Mouse (Mus musculus): ENCODE measurements at regions not wholly inside any gene's neighbourhood (a gene's known extent, or its start where the extent isn't known, plus 50 kb on each side); places are given as distances from the start of the nearest gene placed in this dataset.

DNA sequence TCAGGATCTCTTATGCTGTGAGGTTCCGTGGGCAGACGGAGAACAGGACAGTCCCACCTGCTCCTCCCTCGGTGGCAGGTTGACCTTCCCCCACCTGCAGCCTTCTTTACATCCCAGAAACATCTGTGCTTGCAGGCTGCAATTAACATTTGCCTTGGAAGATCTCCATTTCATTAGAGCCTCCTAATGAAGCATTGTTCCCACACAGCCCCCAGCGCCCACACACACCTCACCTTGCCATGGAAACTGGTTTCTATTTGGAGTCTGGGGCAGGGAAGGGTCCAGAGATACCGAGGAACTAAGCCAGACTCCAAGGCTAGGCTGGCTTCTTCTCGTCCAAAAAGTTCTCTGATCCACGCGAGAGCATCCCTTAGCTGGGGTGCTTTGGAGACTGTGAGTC lies 56.6 kb upstream of the Rpl38 start:
- DNase-seq (ENCODE audit: low spot score in 2 of 2), result no peak

GRCm38 (mm10) chr11:114608009-114608408 lies 60.3 kb upstream of the Rpl38 start:
- no peak for DNase-seq (ENCODE audit: low spot score in 2 of 2)

GRCm38 (mm10) chr11:114603108-114603507 lies 65.2 kb upstream of the Rpl38 start:
- no peak for DNase-seq (ENCODE audit: low spot score in 2 of 2)

DNA sequence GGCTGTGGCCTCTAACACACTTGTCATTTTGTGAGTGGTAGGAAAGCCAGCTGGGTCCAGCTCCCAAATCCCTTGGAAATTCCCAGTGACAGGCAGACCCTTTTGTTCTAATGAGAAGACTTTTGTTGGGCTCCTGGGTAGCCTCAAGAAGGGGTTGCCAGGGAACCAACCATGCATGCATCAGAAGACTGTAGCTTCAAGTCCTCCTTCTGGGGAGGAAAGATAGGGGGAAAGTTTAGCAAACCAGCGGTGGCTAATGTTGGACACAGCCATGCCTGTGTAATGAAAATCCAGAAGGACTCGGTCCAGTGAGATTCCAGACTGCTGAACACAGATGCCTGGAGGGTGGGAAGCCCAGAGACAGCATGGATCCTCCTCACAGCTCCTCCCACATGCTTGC lies 71.1 kb upstream of the Rpl38 start:
- no peak for DNase-seq (ENCODE audit: low spot score in 2 of 2)

DNA sequence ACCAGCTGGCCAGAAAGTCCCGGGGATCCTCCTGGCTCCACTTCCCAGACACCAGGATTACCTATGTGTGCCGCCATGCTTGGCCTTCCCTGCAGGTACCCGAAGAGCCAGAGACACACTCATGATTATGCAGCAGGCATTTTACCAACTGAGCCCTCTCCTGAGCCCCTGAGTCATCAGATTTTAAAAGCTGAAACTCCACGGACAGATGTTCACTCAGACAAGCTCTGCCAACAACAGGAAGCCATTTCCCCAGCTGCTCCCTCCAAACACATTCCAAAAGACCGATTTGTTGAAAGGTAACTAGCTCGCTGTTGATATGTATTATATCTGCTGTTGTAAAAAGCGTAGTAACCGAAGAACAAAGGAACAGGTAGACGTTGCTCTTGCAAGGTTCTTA lies 75.4 kb upstream of the Rpl38 start:
- DNase-seq (ENCODE audit: low spot score in 2 of 2), result no peak

DNA sequence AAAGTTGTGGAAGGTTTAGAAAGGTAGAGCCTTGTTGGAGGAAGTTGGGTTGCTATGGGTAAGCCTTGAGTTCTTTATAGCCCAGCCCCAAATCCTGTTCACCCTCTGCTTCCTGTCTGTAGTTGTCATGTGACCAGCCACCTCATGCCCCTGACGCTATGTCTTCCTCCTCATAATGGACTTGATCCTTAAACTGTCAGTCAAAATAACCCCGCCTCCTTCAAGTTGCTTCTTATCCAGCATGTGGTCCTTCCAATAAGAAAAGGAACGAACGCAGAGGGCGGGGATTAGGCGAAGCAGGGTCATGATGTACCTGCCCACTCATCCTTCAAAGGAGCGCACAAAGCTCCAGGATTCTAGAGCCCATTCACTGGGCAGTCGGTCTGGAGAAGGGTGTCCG lies 79.8 kb upstream of the Rpl38 start:
- DNase-seq (ENCODE audit: low spot score in 2 of 2), result no peak

- no peak for DNase-seq (ENCODE audit: low spot score in 2 of 2)
These were observed 80.3 kb upstream of the Rpl38 start for GRCm38 (mm10) chr11:114587986-114588385.

DNA sequence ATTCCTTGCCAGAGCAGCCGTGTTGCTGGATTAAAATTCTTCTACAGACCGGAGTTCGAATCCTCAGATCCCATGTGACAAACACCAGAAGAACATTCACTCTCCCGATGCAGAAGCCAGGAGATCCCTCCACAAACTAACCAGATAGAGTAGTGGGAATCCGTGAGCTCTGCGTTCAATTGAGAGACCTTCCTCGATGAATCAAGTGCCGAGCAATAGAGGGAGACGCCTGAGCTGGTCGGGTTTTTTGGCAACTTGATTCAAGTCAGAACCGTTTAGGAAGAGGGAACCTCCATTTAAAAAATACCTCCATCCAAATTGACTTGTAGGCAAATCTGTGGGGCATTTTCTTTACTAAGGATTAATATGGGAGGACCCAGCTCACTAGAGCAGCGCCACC lies 81.9 kb upstream of the Rpl38 start:
- DNase-seq (ENCODE audit: low spot score in 2 of 2), result no peak

DNA sequence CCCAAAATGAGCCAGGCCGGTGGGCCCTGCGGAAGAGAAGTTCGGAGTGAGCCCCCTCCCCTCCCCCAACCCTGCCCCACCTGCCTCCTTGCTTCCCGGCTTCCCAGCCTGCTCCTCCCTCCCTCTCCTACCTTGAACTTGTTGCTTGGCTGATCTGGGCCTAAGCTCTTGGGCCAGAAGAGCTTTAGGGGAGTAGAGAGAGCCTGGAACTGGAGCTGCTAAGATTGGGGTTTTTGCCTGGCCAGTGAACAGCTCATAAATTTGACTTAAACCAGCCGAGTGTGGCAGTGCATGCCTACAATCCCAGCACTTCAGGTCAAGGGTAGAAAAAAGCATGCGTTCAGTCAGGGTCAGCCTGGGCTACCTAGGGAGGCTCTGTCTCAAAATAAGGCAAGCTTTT lies 83.5 kb upstream of the Rpl38 start:
- no peak for DNase-seq (ENCODE audit: low spot score in 2 of 2)

GRCm38 (mm10) chr11:114584146-114584545 lies 84.2 kb upstream of the Rpl38 start:
- no peak for DNase-seq (ENCODE audit: low spot score in 2 of 2)

DNA sequence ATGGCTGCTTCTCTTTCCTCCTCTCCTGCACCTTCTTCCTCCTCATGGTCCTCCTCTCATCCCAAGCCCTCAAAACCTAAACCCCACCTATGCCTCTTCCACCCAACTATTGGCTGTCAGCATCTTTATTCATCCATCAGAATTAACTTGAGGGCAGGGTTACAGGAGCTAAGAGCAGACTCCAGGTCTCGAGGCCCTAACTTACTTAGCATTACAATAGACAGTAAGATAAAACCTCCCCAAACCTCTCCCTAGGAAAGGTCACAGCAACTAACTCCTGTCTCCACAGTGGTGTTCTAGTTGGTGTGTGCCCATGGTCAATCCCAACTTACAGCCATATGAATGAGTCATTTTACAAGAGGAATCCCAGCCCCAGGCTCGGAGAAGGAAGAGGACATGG lies 88.3 kb upstream of the Rpl38 start:
- no peak for DNase-seq (ENCODE audit: low spot score in 2 of 2)

GRCm38 (mm10) chr11:114578551-114578950 lies 89.8 kb upstream of the Rpl38 start:
- DNase-seq (ENCODE audit: low spot score in 2 of 2), result no peak

DNA sequence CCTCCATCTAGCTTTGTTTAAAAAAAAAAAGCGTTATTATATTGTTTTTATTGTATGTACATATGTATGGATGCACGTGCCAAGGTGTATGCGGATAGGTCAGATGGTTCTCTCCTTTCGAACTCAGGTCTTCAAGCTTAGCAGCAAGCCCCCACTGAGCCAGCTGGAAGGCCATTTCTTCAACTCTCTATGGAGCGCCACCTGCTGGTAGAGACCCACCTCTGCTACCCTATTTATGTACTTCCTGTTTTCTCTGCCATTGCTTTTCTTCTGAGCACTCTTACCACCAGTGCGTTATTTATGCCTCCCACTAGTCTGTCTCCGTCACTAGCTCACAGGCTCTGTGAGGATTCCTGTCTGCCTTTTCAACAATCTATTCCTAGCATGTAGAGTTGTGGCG lies 91.5 kb upstream of the Rpl38 start:
- DNase-seq (ENCODE audit: low spot score in 2 of 2), result no peak

GRCm38 (mm10) chr11:114571144-114571869 lies 97.0 kb upstream of the Rpl38 start:
- no peak for DNase-seq (ENCODE audit: low spot score in 2 of 2)

GRCm38 (mm10) chr11:114570076-114570475 lies 98.2 kb upstream of the Rpl38 start:
- DNase-seq (ENCODE audit: low spot score in 2 of 2), result no peak

GRCm38 (mm10) chr11:114567814-114568800 lies 100.2 kb upstream of the Rpl38 start:
- no peak for DNase-seq (ENCODE audit: low spot score in 2 of 2)

- DNase-seq (ENCODE audit: low spot score in 2 of 2), result no peak
These were observed 101.1 kb upstream of the Rpl38 start for GRCm38 (mm10) chr11:114567045-114567780.

- no peak for DNase-seq (ENCODE audit: low spot score in 2 of 2)
These were observed 103.4 kb upstream of the Rpl38 start for GRCm38 (mm10) chr11:114564949-114565348.

GRCm38 (mm10) chr11:114563172-114563571 lies 105.2 kb upstream of the Rpl38 start:
- DNase-seq (ENCODE audit: low spot score in 2 of 2), result no peak

- DNase-seq (ENCODE audit: low spot score in 2 of 2), result no peak
These were observed 113.7 kb upstream of the Rpl38 start for GRCm38 (mm10) chr11:114554576-114554975.

DNA sequence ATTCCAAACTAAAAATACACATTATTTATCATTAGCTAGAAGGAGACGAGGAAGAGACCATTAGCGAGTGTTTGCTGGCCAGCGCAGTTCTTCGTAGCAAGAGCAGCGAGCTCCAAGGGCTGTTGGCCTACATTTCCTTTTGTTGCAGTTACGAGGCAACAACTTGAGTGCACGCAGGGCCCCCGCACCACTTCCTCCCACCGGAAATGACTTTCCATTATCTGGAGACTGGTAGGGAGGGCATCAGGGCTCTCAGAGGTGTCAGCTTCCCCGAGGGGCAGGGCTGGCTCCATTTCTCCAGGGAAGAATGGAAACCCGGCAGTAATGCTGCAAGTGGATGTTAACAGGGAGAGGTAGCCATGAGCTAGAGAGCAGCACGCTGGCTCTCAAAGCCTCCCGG lies 114.3 kb upstream of the Rpl38 start:
- no peak for DNase-seq (ENCODE audit: low spot score in 2 of 2)

DNA sequence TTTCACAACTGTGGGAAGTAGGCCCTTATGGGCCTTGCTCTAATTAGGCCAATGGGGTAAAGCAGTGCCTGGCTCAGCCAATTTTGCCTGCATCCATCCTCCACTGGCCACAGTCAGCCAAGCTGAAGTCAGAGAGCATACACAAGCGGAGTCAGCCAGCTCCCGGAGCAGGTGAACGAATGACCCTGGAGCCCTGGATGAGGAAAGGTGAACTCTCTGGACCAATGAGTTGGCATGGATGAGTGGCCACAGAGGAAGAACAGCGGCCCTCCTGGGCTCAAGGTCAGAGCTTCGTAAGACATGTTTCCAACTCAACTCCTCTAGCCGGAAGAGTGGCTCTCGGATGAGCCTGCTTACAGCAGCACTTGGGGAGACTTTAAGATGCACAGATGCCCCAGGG lies 116.1 kb upstream of the Rpl38 start:
- no peak for DNase-seq (ENCODE audit: low spot score in 2 of 2)
